Mouse (Mus musculus): ENCODE measurements around the gene Lin7b. TPM values are rescaled to one million over a fixed set of nuclear protein-coding genes. Genes with fewer than 3 reads are reported as not detected.

The Lin7b gene
- polyA plus RNA-seq, 1 experiment from 2014 or later = 4.6 TPM

Other genes starting within 250 kb of the Lin7b start
- gene Rps11, start 246.1 kb downstream of the Lin7b start, polyA plus RNA-seq (2015; fragmentation: Nextera tagmentation; extraction: Ambion mirVana) = 1,225 and 1,374 TPM in 2 replicates
- 1,102 and 1,332 TPM in 2 replicates for gene Rpl13a, start 241.8 kb downstream of the Lin7b start, polyA plus RNA-seq (2015; fragmentation: Nextera tagmentation; extraction: Ambion mirVana)
- not detected in 2 replicates for gene Gm45713, start 234.4 kb downstream of the Lin7b start, polyA plus RNA-seq (2015; fragmentation: Nextera tagmentation; extraction: Ambion mirVana)
- gene Flt3l, start 234.2 kb downstream of the Lin7b start, polyA plus RNA-seq (2015; fragmentation: Nextera tagmentation; extraction: Ambion mirVana) = 2.2 and 2.8 TPM in 2 replicates
- 81.0 and 81.9 TPM in 2 replicates for gene Pih1d1, start 216.3 kb downstream of the Lin7b start, polyA plus RNA-seq (2015; fragmentation: Nextera tagmentation; extraction: Ambion mirVana)
- gene Aldh16a1, start 216.0 kb downstream of the Lin7b start, polyA plus RNA-seq (2015; fragmentation: Nextera tagmentation; extraction: Ambion mirVana) = 39.5 and 49.2 TPM in 2 replicates
- gene Slc17a7, start 206.6 kb downstream of the Lin7b start, polyA plus RNA-seq (2015; fragmentation: Nextera tagmentation; extraction: Ambion mirVana) = 0.15 and 0.22 TPM in 2 replicates
- not detected in 2 replicates for gene Gfy, start 191.0 kb downstream of the Lin7b start, polyA plus RNA-seq (2015; fragmentation: Nextera tagmentation; extraction: Ambion mirVana)
- gene Pth2, start 189.6 kb downstream of the Lin7b start, polyA plus RNA-seq (2015; fragmentation: Nextera tagmentation; extraction: Ambion mirVana) = not detected in 2 replicates
- 0.55 and 1.5 TPM in 2 replicates for gene Ccdc155, start 165.7 kb downstream of the Lin7b start, polyA plus RNA-seq (2015; fragmentation: Nextera tagmentation; extraction: Ambion mirVana)
- 2.1 and 4.9 TPM in 2 replicates for gene Dkkl1, start 158.4 kb downstream of the Lin7b start, polyA plus RNA-seq (2015; fragmentation: Nextera tagmentation; extraction: Ambion mirVana)
- gene Tead2, start 154.8 kb downstream of the Lin7b start, polyA plus RNA-seq (2015; fragmentation: Nextera tagmentation; extraction: Ambion mirVana) = 93.9 and 101 TPM in 2 replicates
- 2.7 and 5.0 TPM in 2 replicates for gene Cd37, start 131.5 kb downstream of the Lin7b start, polyA plus RNA-seq (2015; fragmentation: Nextera tagmentation; extraction: Ambion mirVana)
- gene Slc6a16, start 129.5 kb downstream of the Lin7b start, polyA plus RNA-seq (2015; fragmentation: Nextera tagmentation; extraction: Ambion mirVana) = not detected in 2 replicates
- gene Slc6a21, start 93.1 kb downstream of the Lin7b start, polyA plus RNA-seq (2015; fragmentation: Nextera tagmentation; extraction: Ambion mirVana) = not detected in 2 replicates
- gene Trpm4, start 36.8 kb downstream of the Lin7b start, polyA plus RNA-seq (2015; fragmentation: Nextera tagmentation; extraction: Ambion mirVana) = 30.1 and 32.2 TPM in 2 replicates
- gene Hrc, start 35.3 kb downstream of the Lin7b start, polyA plus RNA-seq (2015; fragmentation: Nextera tagmentation; extraction: Ambion mirVana) = 1.0 and 3.1 TPM in 2 replicates
- 5.5 and 6.3 TPM in 2 replicates for gene Ppfia3, start 3.6 kb downstream of the Lin7b start, polyA plus RNA-seq (2015; fragmentation: Nextera tagmentation; extraction: Ambion mirVana)
- 150 and 162 TPM in 2 replicates for gene Snrnp70, start 25.2 kb upstream of the Lin7b start, polyA plus RNA-seq (2015; fragmentation: Nextera tagmentation; extraction: Ambion mirVana)
- 0.09 TPM in 1 of 2 replicates, not detected in the other for gene Kcna7, start 35.1 kb upstream of the Lin7b start, polyA plus RNA-seq (2015; fragmentation: Nextera tagmentation; extraction: Ambion mirVana)
- gene Ntf5, start 43.1 kb upstream of the Lin7b start, polyA plus RNA-seq (2015; fragmentation: Nextera tagmentation; extraction: Ambion mirVana) = 1.3 and 1.6 TPM in 2 replicates
- gene Lhb, start 50.2 kb upstream of the Lin7b start, polyA plus RNA-seq (2015; fragmentation: Nextera tagmentation; extraction: Ambion mirVana) = not detected in 2 replicates
- gene Gys1, start 64.3 kb upstream of the Lin7b start, polyA plus RNA-seq (2015; fragmentation: Nextera tagmentation; extraction: Ambion mirVana) = 46.3 and 47.3 TPM in 2 replicates
- 115 and 118 TPM in 2 replicates for gene Ruvbl2, start 67.5 kb upstream of the Lin7b start, polyA plus RNA-seq (2015; fragmentation: Nextera tagmentation; extraction: Ambion mirVana)
- 4,462 and 4,467 TPM in 2 replicates for gene Ftl1, start 89.3 kb upstream of the Lin7b start, polyA plus RNA-seq (2015; fragmentation: Nextera tagmentation; extraction: Ambion mirVana)
- gene Bax, start 96.3 kb upstream of the Lin7b start, polyA plus RNA-seq (2015; fragmentation: Nextera tagmentation; extraction: Ambion mirVana) = 116 and 142 TPM in 2 replicates
- 1.4 and 1.5 TPM in 2 replicates for gene Tulp2, start 111.3 kb upstream of the Lin7b start, polyA plus RNA-seq (2015; fragmentation: Nextera tagmentation; extraction: Ambion mirVana)
- not detected in 2 replicates for gene Gm45808, start 116.2 kb upstream of the Lin7b start, polyA plus RNA-seq (2015; fragmentation: Nextera tagmentation; extraction: Ambion mirVana)
- 2.0 and 2.2 TPM in 2 replicates for gene Dhdh, start 118.2 kb upstream of the Lin7b start, polyA plus RNA-seq (2015; fragmentation: Nextera tagmentation; extraction: Ambion mirVana)
- gene Nucb1, start 139.8 kb upstream of the Lin7b start, polyA plus RNA-seq (2015; fragmentation: Nextera tagmentation; extraction: Ambion mirVana) = 229 and 262 TPM in 2 replicates
- gene Ppp1r15a, start 155.7 kb upstream of the Lin7b start, polyA plus RNA-seq (2015; fragmentation: Nextera tagmentation; extraction: Ambion mirVana) = 25.5 and 31.2 TPM in 2 replicates
- gene Plekha4, start 155.7 kb upstream of the Lin7b start, polyA plus RNA-seq (2015; fragmentation: Nextera tagmentation; extraction: Ambion mirVana) = 2.7 and 3.9 TPM in 2 replicates
- 2.9 and 4.8 TPM in 2 replicates for gene Hsd17b14, start 184.3 kb upstream of the Lin7b start, polyA plus RNA-seq (2015; fragmentation: Nextera tagmentation; extraction: Ambion mirVana)
- gene Bcat2, start 199.6 kb upstream of the Lin7b start, polyA plus RNA-seq (2015; fragmentation: Nextera tagmentation; extraction: Ambion mirVana) = 95.7 and 109 TPM in 2 replicates
- gene Fgf21, start 244.9 kb upstream of the Lin7b start, polyA plus RNA-seq (2015; fragmentation: Nextera tagmentation; extraction: Ambion mirVana) = 0.28 and 0.32 TPM in 2 replicates
- gene Fut1, start 246.7 kb upstream of the Lin7b start, polyA plus RNA-seq (2015; fragmentation: Nextera tagmentation; extraction: Ambion mirVana) = 1.2 and 1.5 TPM in 2 replicates

All from stomach, embryonic 16.5 days (tissue).